Mouse (Mus musculus): ENCODE data around the gene Cebpe. TPM values are rescaled to one million over a fixed set of nuclear protein-coding genes. Genes with fewer than 3 reads are reported as not detected.

The Cebpe gene
- polyA plus RNA-seq (2011; ENCODE audit: insufficient read length, low read depth, missing spikeins) = not detected in 2 replicates

GRCm38 (mm10) chr14:54712074-54712473 lies at the start of gene Cebpe:
Cebpe (minus strand) TSS chr14:54712174.
- Histone ChIP-seq H3K27ac (ENCODE audit: insufficient read depth, low read length) (no peak within 1 kb of the TSS), H3K4me3 (ENCODE audit: insufficient read depth, low read length) (no peak within 1 kb of the TSS), H3K4me1 (ENCODE audit: control insufficient read depth, insufficient read depth, low read length) (peaks cover 6% of the 10 kb centered on the region)
- TF ChIP-seq POLR2A (IDR thresholded peaks at IDR 0.05; ENCODE audit: low read depth, low read length) (no peak), CTCF (IDR thresholded peaks at IDR 0.05; ENCODE audit: borderline replicate concordance, insufficient read depth, low read length) (no peak)

- Histone ChIP-seq H3K4me1 (ENCODE audit: control insufficient read depth, insufficient read depth, low read length) (no peaks in the 10 kb centered on the region), H3K27ac (ENCODE audit: insufficient read depth, low read length) (no peak overlapping the region), H3K4me3 (ENCODE audit: insufficient read depth, low read length) (no peak overlapping the region)
- TF ChIP-seq CTCF (IDR thresholded peaks at IDR 0.05; ENCODE audit: borderline replicate concordance, insufficient read depth, low read length) (no peak), POLR2A (IDR thresholded peaks at IDR 0.05; ENCODE audit: low read depth, low read length) (no peak)
Measured at GRCm38 (mm10) chr14:54756382-54756781, 44.4 kb upstream of the Cebpe start.

GRCm38 (mm10) chr14:54754602-54755018 lies 42.6 kb upstream of the Cebpe start:
- TF ChIP-seq POLR2A (IDR thresholded peaks at IDR 0.05; ENCODE audit: low read depth, low read length) = no peak
- Histone ChIP-seq H3K4me3 (ENCODE audit: insufficient read depth, low read length) (no peak overlapping the region), H3K4me1 (ENCODE audit: control insufficient read depth, insufficient read depth, low read length) (no peaks in the 10 kb centered on the region), H3K27ac (ENCODE audit: insufficient read depth, low read length) (no peak overlapping the region)

GRCm38 (mm10) chr14:54753986-54754601 lies 42.1 kb upstream of the Cebpe start:
- TF ChIP-seq POLR2A (IDR thresholded peaks at IDR 0.05; ENCODE audit: low read depth, low read length) = no peak
- TF ChIP-seq CTCF (IDR thresholded peaks at IDR 0.05; ENCODE audit: borderline replicate concordance, insufficient read depth, low read length) = no peak
- H3K4me1 ChIP-seq (ENCODE audit: control insufficient read depth, insufficient read depth, low read length) = no peaks in the 10 kb centered on the region
- no peak overlapping the region for H3K27ac ChIP-seq (ENCODE audit: insufficient read depth, low read length)
- H3K4me3 ChIP-seq (ENCODE audit: insufficient read depth, low read length) = no peak overlapping the region

- Histone ChIP-seq H3K27ac (ENCODE audit: insufficient read depth, low read length) (no peak overlapping the region), H3K4me3 (ENCODE audit: insufficient read depth, low read length) (no peak overlapping the region), H3K4me1 (ENCODE audit: control insufficient read depth, insufficient read depth, low read length) (no peaks in the 10 kb centered on the region)
- TF ChIP-seq POLR2A (IDR thresholded peaks at IDR 0.05; ENCODE audit: low read depth, low read length) (no peak), CTCF (IDR thresholded peaks at IDR 0.05; ENCODE audit: borderline replicate concordance, insufficient read depth, low read length) (no peak)
Measured at GRCm38 (mm10) chr14:54752938-54753337, 41.0 kb upstream of the Cebpe start.

GRCm38 (mm10) chr14:54751768-54752167 lies 39.8 kb upstream of the Cebpe start:
- no peak for TF ChIP-seq POLR2A (IDR thresholded peaks at IDR 0.05; ENCODE audit: low read depth, low read length)
- TF ChIP-seq CTCF (IDR thresholded peaks at IDR 0.05; ENCODE audit: borderline replicate concordance, insufficient read depth, low read length) = no peak
- no peak overlapping the region for H3K27ac ChIP-seq (ENCODE audit: insufficient read depth, low read length)
- no peak overlapping the region for H3K4me3 ChIP-seq (ENCODE audit: insufficient read depth, low read length)
- H3K4me1 ChIP-seq (ENCODE audit: control insufficient read depth, insufficient read depth, low read length) = no peaks in the 10 kb centered on the region

- Histone ChIP-seq H3K4me3 (ENCODE audit: insufficient read depth, low read length) (no peak overlapping the region), H3K4me1 (ENCODE audit: control insufficient read depth, insufficient read depth, low read length) (no peaks in the 10 kb centered on the region), H3K27ac (ENCODE audit: insufficient read depth, low read length) (no peak overlapping the region)
- no peak for TF ChIP-seq POLR2A (IDR thresholded peaks at IDR 0.05; ENCODE audit: low read depth, low read length)
- TF ChIP-seq CTCF (IDR thresholded peaks at IDR 0.05; ENCODE audit: borderline replicate concordance, insufficient read depth, low read length) = no peak
Measured at GRCm38 (mm10) chr14:54749238-54749637, 37.3 kb upstream of the Cebpe start.

GRCm38 (mm10) chr14:54747942-54748917 lies 36.3 kb upstream of the Cebpe start:
- no peak overlapping the region for H3K27ac ChIP-seq (ENCODE audit: insufficient read depth, low read length)
- TF ChIP-seq POLR2A (IDR thresholded peaks at IDR 0.05; ENCODE audit: low read depth, low read length) = no peak
- no peak for TF ChIP-seq CTCF (IDR thresholded peaks at IDR 0.05; ENCODE audit: borderline replicate concordance, insufficient read depth, low read length)
- H3K4me3 ChIP-seq (ENCODE audit: insufficient read depth, low read length) = no peak overlapping the region
- H3K4me1 ChIP-seq (ENCODE audit: control insufficient read depth, insufficient read depth, low read length) = no peaks in the 10 kb centered on the region

GRCm38 (mm10) chr14:54746038-54746437 lies 34.1 kb upstream of the Cebpe start:
- H3K4me3 ChIP-seq (ENCODE audit: insufficient read depth, low read length) = no peak overlapping the region
- H3K27ac ChIP-seq (ENCODE audit: insufficient read depth, low read length) = no peak overlapping the region
- H3K4me1 ChIP-seq (ENCODE audit: control insufficient read depth, insufficient read depth, low read length) = no peaks in the 10 kb centered on the region
- TF ChIP-seq CTCF (IDR thresholded peaks at IDR 0.05; ENCODE audit: borderline replicate concordance, insufficient read depth, low read length) = no peak
- TF ChIP-seq POLR2A (IDR thresholded peaks at IDR 0.05; ENCODE audit: low read depth, low read length) = no peak

GRCm38 (mm10) chr14:54744473-54744872 lies 32.5 kb upstream of the Cebpe start:
- TF ChIP-seq POLR2A (IDR thresholded peaks at IDR 0.05; ENCODE audit: low read depth, low read length) (no peak), CTCF (IDR thresholded peaks at IDR 0.05; ENCODE audit: borderline replicate concordance, insufficient read depth, low read length) (no peak)
- no peak overlapping the region for H3K4me3 ChIP-seq (ENCODE audit: insufficient read depth, low read length)
- no peak overlapping the region for H3K27ac ChIP-seq (ENCODE audit: insufficient read depth, low read length)
- H3K4me1 ChIP-seq (ENCODE audit: control insufficient read depth, insufficient read depth, low read length) = no peaks in the 10 kb centered on the region

Data from embryonic fibroblast, embryonic 13.5 days (primary cell).